ENCODE assay signal across 32 mouse cellular contexts in the genomic region with DNA sequence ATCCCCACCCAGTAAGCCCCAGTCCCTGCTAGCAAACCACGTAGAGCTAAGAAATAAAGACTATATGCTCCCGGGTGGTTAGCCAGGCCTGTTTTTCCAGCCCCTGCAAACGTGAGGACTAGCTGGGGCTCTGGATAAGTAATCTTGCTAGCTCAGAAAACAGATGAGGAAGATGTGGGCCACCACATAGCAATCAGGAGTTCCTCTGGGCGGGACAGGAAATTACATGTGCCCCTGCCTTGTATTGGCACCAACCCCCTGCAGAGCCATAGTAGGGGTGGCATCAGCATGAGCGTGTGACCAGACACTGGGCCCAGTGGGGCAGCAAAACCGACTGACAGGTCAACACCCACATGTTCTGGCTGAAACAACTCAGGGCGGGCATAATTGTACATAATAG. TPM values are rescaled to one million over a fixed set of nuclear protein-coding genes. Genes with fewer than 3 reads are reported as not detected.
DNase-seq lines count a peak whose midpoint lies in the region; ATAC-seq lines count a peak whose summit lies in the region.
"Had no signal": no experiment of that assay in that cellular context is flagged by ENCODE, and none has a peak within 500 bp of the region (broad histone marks: within the 10 kb centered on the region; RNA-seq: fewer than 3 reads in every experiment).

No protein-coding gene starts in this region.

- no peaks in the 10 kb centered on the region for H3K27me3 ChIP-seq in forebrain, embryonic 10.5 days (ENCODE audit: poor library complexity, severe bottlenecking)
- H3K27me3 ChIP-seq in midbrain, embryonic 14.5 days (ENCODE audit: control insufficient read depth, insufficient read depth, low read length) = no peaks in the 10 kb centered on the region
- H3K27me3 ChIP-seq: CH12.LX; embryonic facial prominence, embryonic 15.5 days; forebrain, embryonic 15.5 days; heart, embryonic 15.5 days; kidney, embryonic 15.5 days; neural tube, embryonic 12.5 days; stomach, embryonic 15.5 days had no signal

- DNase-seq in CD4-positive, CD25-positive, alpha-beta regulatory T cell, adult 2 months (ENCODE audit: low read depth, low spot score) = peak; percentile 14
- peak; percentile 66 for DNase-seq in 416B (ENCODE audit: low read depth)
- DNase-seq in frontal cortex, postnatal 25 days (ENCODE audit: low spot score in 2 of 2) = no peak
- no peak for DNase-seq in forebrain, embryonic 10.5 days (ENCODE audit: extremely low spot score, low spot score)
- no peak for DNase-seq in midbrain, embryonic 14.5 days
- DNase-seq: adrenal gland, postnatal 14 days; cerebellum, adult 8-10 months; cerebellum, postnatal 36 days; gastrocnemius, postnatal 14 days; heart, postnatal 4 days; kidney, postnatal 36 days; layer of hippocampus, adult 9-11 months; lung, embryonic 14.5 days; lung, postnatal 36 days; right cerebral cortex, postnatal 4 days had no signal

- ATAC-seq in CD4-positive, CD25-positive, alpha-beta regulatory T cell, adult 4 months = no peak
- ATAC-seq in granulocyte monocyte progenitor cell, adult 5-6 weeks (replicated peaks; ENCODE audit: poor library complexity, severe bottlenecking) = peak; percentile 91
- ATAC-seq in megakaryocyte-erythroid progenitor cell, adult 5-6 weeks (replicated peaks; ENCODE audit: low FRiP score, low TSS enrichment, poor library complexity, severe bottlenecking) = peak; percentile 71
- no peak for ATAC-seq in midbrain, embryonic 14.5 days (ENCODE audit: low FRiP score, low TSS enrichment)
- ATAC-seq: forebrain, embryonic 15.5 days; hindbrain, embryonic 16.5 days; intestine, embryonic 16.5 days had no signal

- H3K4me2 ChIP-seq in midbrain, embryonic 14.5 days (ENCODE audit: low read length) = no peak overlapping the region
- H3K4me2 ChIP-seq: embryonic facial prominence, embryonic 15.5 days; forebrain, embryonic 15.5 days; heart, embryonic 15.5 days; kidney, embryonic 15.5 days; limb, embryonic 15.5 days; lung, embryonic 14.5 days; midbrain, embryonic 11.5 days; neural tube, embryonic 12.5 days; stomach, embryonic 15.5 days had no signal

- no peak overlapping the region for H3K4me3 ChIP-seq in forebrain, embryonic 10.5 days
- no peak overlapping the region for H3K4me3 ChIP-seq in midbrain, embryonic 14.5 days (replicated peaks; ENCODE audit: low read depth, low read length)
- H3K4me3 ChIP-seq: embryonic facial prominence, embryonic 15.5 days; forebrain, embryonic 15.5 days; heart, adult 2 months; heart, embryonic 15.5 days; kidney, embryonic 15.5 days; limb, embryonic 15.5 days; neural tube, embryonic 12.5 days; stomach, embryonic 15.5 days had no signal

- 77% methylated on average over 7 of the region's 7 CpGs for WGBS in forebrain, embryonic 10.5 days
- 80% methylated on average over 7 of the region's 7 CpGs for WGBS in midbrain, embryonic 14.5 days

- peaks cover 13% of the 10 kb centered on the region; the same call in 1 of the 2 replicates for H3K4me1 ChIP-seq in forebrain, embryonic 10.5 days
- no peaks in the 10 kb centered on the region for H3K4me1 ChIP-seq in midbrain, embryonic 14.5 days (ENCODE audit: control insufficient read depth, insufficient read depth, low read length)
- H3K4me1 ChIP-seq: embryonic facial prominence, embryonic 15.5 days; forebrain, embryonic 15.5 days; neural tube, embryonic 12.5 days; stomach, embryonic 15.5 days had no signal

- H3K9ac ChIP-seq in midbrain, embryonic 14.5 days (replicated peaks; ENCODE audit: low read length) = no peak overlapping the region
- H3K9ac ChIP-seq: embryonic facial prominence, embryonic 15.5 days; forebrain, embryonic 15.5 days; heart, embryonic 15.5 days; kidney, embryonic 15.5 days; limb, embryonic 15.5 days; liver, embryonic 14.5 days; lung, embryonic 14.5 days; neural tube, embryonic 12.5 days; stomach, embryonic 15.5 days had no signal

- no peak overlapping the region for H3K27ac ChIP-seq in forebrain, embryonic 10.5 days
- no peak overlapping the region for H3K27ac ChIP-seq in midbrain, embryonic 14.5 days (replicated peaks; ENCODE audit: low read depth, low read length)
- H3K27ac ChIP-seq: embryonic facial prominence, embryonic 15.5 days; forebrain, embryonic 15.5 days; heart, adult 2 months; heart, embryonic 15.5 days; kidney, embryonic 15.5 days; limb, embryonic 15.5 days; liver, embryonic 14.5 days; neural tube, embryonic 12.5 days; stomach, embryonic 15.5 days had no signal

- H3K36me3 ChIP-seq in forebrain, embryonic 10.5 days (replicated peaks) = no peaks in the 10 kb centered on the region
- no peaks in the 10 kb centered on the region for H3K36me3 ChIP-seq in midbrain, embryonic 14.5 days (ENCODE audit: control insufficient read depth, insufficient read depth, low read length)
- H3K36me3 ChIP-seq: embryonic facial prominence, embryonic 15.5 days; forebrain, embryonic 15.5 days; G1E; heart, embryonic 15.5 days; kidney, embryonic 15.5 days; limb, embryonic 15.5 days; neural tube, embryonic 12.5 days; stomach, embryonic 15.5 days had no signal

- no peaks in the 10 kb centered on the region for H3K9me3 ChIP-seq in forebrain, embryonic 10.5 days
- no peaks in the 10 kb centered on the region for H3K9me3 ChIP-seq in midbrain, embryonic 14.5 days (ENCODE audit: control insufficient read depth, low read length)
- H3K9me3 ChIP-seq: embryonic facial prominence, embryonic 15.5 days; forebrain, embryonic 15.5 days; G1E; heart, embryonic 15.5 days; kidney, embryonic 15.5 days; limb, embryonic 15.5 days; neural tube, embryonic 12.5 days; stomach, embryonic 15.5 days had no signal

RNA-seq across cellular contexts. Expression of gene Cog6, which starts 44.1 kb away (rescaled TPM):
- polyA plus RNA-seq in CD4-positive, CD25-positive, alpha-beta regulatory T cell, adult 4 months (2017; shearing (Covaris generic)) = 10 to 100 TPM; 21.3 to 27.9 TPM
- 17.6 and 20.6 TPM in 2 replicates for total RNA-seq in granulocyte monocyte progenitor cell, adult 5-6 weeks (2014; fragmentation: Nextera tagmentation)
- total RNA-seq in granulocyte monocyte progenitor cell, adult 5-6 weeks (2017) = 20.0 and 27.8 TPM in 2 replicates
- total RNA-seq in megakaryocyte-erythroid progenitor cell, adult 5-6 weeks (2014; fragmentation: Nextera tagmentation) = 18.5 and 24.7 TPM in 2 replicates
- 35.5 and 46.9 TPM in 2 replicates for total RNA-seq in megakaryocyte-erythroid progenitor cell, adult 5-6 weeks (2017)
- polyA plus RNA-seq in forebrain, embryonic 10.5 days (2016; fragmentation: Nextera tagmentation; extraction: Ambion mirVana) = 37.8 and 39.4 TPM in 2 replicates
- 56.0 and 76.2 TPM in 2 replicates for polyA plus RNA-seq in midbrain, embryonic 14.5 days (2014; fragmentation: Nextera tagmentation; extraction: Ambion mirVana)

Comparison
In these comparisons a context has a peak if more than half of its experiments do, and no peak if none do; other contexts are left out.
1. DNase-seq: peak in CD4-positive, CD25-positive, alpha-beta regulatory T cell, adult 2 months (single experiment) and 416B (single experiment); none in frontal cortex, postnatal 25 days (0 of 2), forebrain, embryonic 10.5 days (single experiment) and midbrain, embryonic 14.5 days (single experiment).
2. ATAC-seq: peak in granulocyte monocyte progenitor cell, adult 5-6 weeks (single experiment) and megakaryocyte-erythroid progenitor cell, adult 5-6 weeks (single experiment); none in CD4-positive, CD25-positive, alpha-beta regulatory T cell, adult 4 months (single experiment) and midbrain, embryonic 14.5 days (single experiment).